Mouse (Mus musculus) thymus, adult 2 months (tissue): ENCODE data around the gene Whamm.

Source experiments
- CTCF ChIP-seq: fragments of 200-500 bp; IDR thresholded peaks from 2 replicates; pipeline ENCODE4 v1.5.1; 2012; ENCODE audit warnings: mild to moderate bottlenecking, control low read depth, low read length, moderate library complexity, borderline replicate concordance; ENCODE audit not compliant: control insufficient read depth, poor library complexity, insufficient read depth; ENCODE audit errors: extremely low read depth
- POLR2A ChIP-seq: fragments of 200-500 bp; IDR thresholded peaks from 2 replicates; pipeline ENCODE4 v1.6.1; 2012; ENCODE audit warnings: mild to moderate bottlenecking, low read length, control low read depth, moderate library complexity; ENCODE audit not compliant: control insufficient read depth, poor library complexity, insufficient read depth; ENCODE audit errors: extremely low read depth

DNA sequence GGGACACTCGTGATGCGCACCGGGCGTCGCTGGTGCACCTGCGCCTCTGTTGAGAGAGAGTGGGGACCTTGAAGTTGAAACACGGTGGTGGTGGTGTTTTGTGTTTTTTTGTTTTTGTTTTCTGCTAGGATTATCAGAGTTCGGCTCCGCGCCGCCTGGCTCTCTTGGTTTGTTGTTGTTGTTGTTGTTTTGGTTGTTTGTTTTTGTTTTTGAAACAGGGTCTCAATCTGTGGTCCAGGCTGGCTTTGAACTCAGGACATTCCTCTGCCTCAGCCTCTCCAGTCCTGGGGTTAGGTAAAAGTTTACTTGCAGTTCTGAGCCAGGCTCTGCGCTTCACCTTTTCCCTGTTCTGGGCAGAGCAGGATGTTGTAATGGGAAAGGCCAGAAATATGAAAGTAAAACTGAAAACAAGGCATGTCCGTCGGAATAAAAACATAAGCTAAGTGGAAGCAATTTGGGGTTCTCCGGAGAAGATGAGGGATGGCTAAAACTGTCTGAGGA is 925 bp downstream of the Whamm start:
- TF ChIP-seq POLR2A (no peak), CTCF (no peak)
